Mouse (Mus musculus): ENCODE results near the gene 1700017B05Rik. TPM values are rescaled to one million over a fixed set of nuclear protein-coding genes. Genes with fewer than 3 reads are reported as not detected.

1700017B05Rik gene
- polyA plus RNA-seq, 1 experiment, result 28.7 TPM

GRCm38 (mm10) chr9:57300825-57301224 is 38.4 kb upstream of the 1700017B05Rik start:
- Histone ChIP-seq H3K27me3 (ENCODE audit: control insufficient read depth, insufficient read depth, low read length) (no peaks in the 10 kb centered on the region), H3K4me3 (ENCODE audit: low read depth, low read length) (no peak overlapping the region), H3K27ac (ENCODE audit: insufficient read depth, low read depth, low read length) (peak overlapping the region; percentile 88), H3K4me1 (ENCODE audit: control insufficient read depth, insufficient read depth, insufficient read length, low read length) (peaks cover 19% of the 10 kb centered on the region), H3K36me3 (ENCODE audit: control insufficient read depth, insufficient read depth, low read length) (no peaks in the 10 kb centered on the region)
- whole genome bisulfite sequencing, result 33% methylated on average over 2 of the region's 2 CpGs
- TF ChIP-seq POLR2A (IDR thresholded peaks at IDR 0.05; ENCODE audit: low read depth, low read length) (no peak), CTCF (IDR thresholded peaks at IDR 0.05; ENCODE audit: extremely low read depth, insufficient read length, insufficient replicate concordance, low read depth, low read length) (no peak)

GRCm38 (mm10) chr9:57299790-57300477 is 37.5 kb upstream of the 1700017B05Rik start:
- Histone ChIP-seq H3K36me3 (ENCODE audit: control insufficient read depth, insufficient read depth, low read length) (no peaks in the 10 kb centered on the region), H3K4me1 (ENCODE audit: control insufficient read depth, insufficient read depth, insufficient read length, low read length) (peaks cover 19% of the 10 kb centered on the region), H3K4me3 (ENCODE audit: low read depth, low read length) (no peak overlapping the region), H3K27ac (ENCODE audit: insufficient read depth, low read depth, low read length) (peak overlapping the region; percentile 88), H3K27me3 (ENCODE audit: control insufficient read depth, insufficient read depth, low read length) (no peaks in the 10 kb centered on the region)
- TF ChIP-seq POLR2A (IDR thresholded peaks at IDR 0.05; ENCODE audit: low read depth, low read length) (no peak), CTCF (IDR thresholded peaks at IDR 0.05; ENCODE audit: extremely low read depth, insufficient read length, insufficient replicate concordance, low read depth, low read length) (no peak)
- 44% methylated on average over 6 of the region's 6 CpGs for WGBS

DNA sequence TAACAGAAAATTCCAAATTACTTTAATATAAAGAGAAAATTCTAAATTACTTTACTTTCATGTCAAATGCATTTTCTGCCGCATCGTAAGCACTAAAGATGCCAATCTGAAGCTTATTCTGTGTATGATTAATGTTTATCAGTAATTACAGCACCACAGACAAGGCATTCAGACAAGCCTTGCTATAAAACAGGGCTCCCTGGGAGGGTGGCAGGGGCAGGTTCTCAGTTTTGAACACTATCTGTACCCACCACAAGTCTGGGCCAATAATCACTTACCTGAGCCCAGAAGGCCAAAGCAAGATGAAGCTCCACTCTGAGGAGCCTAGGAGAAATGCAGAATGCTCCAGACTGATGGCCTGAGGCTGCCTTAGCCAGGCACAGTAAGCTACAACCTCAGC is 35.5 kb upstream of the 1700017B05Rik start:
- TF ChIP-seq CTCF (IDR thresholded peaks at IDR 0.05; ENCODE audit: extremely low read depth, insufficient read length, insufficient replicate concordance, low read depth, low read length) (no peak), POLR2A (IDR thresholded peaks at IDR 0.05; ENCODE audit: low read depth, low read length) (no peak)
- H3K4me3 ChIP-seq (ENCODE audit: low read depth, low read length), result no peak overlapping the region
- no peaks in the 10 kb centered on the region for H3K36me3 ChIP-seq (ENCODE audit: control insufficient read depth, insufficient read depth, low read length)
- 94% methylated on average over 2 of the region's 2 CpGs for WGBS
- no peaks in the 10 kb centered on the region for H3K27me3 ChIP-seq (ENCODE audit: control insufficient read depth, insufficient read depth, low read length)
- H3K4me1 ChIP-seq (ENCODE audit: control insufficient read depth, insufficient read depth, insufficient read length, low read length), result peaks cover 19% of the 10 kb centered on the region
- no peak overlapping the region for H3K27ac ChIP-seq (ENCODE audit: insufficient read depth, low read depth, low read length)

DNA sequence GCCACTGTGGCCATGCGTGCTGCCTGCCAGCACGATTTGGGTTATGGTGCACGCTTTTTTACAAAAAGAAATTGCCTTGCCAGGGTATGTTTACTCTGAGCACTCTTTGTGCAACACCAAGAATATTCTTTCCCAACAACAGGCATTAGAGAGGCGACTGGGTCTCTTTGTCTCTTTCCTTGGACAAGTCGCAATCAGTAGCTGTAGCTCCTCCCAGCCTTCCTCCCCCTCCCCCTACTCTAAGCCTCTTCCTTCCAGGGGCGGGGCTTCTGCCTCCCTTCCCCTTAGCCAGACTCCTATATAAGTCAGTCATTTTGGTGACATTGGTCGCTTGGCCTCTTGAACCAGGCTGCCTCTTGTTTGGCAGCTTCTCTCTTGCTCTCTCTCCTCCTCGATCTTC is 33.9 kb upstream of the 1700017B05Rik start:
- no peak overlapping the region for H3K4me3 ChIP-seq (ENCODE audit: low read depth, low read length)
- no peaks in the 10 kb centered on the region for H3K36me3 ChIP-seq (ENCODE audit: control insufficient read depth, insufficient read depth, low read length)
- 79% methylated on average over 8 of the region's 8 CpGs for WGBS
- peaks cover 14% of the 10 kb centered on the region for H3K4me1 ChIP-seq (ENCODE audit: control insufficient read depth, insufficient read depth, insufficient read length, low read length)
- TF ChIP-seq POLR2A (IDR thresholded peaks at IDR 0.05; ENCODE audit: low read depth, low read length), result no peak
- TF ChIP-seq CTCF (IDR thresholded peaks at IDR 0.05; ENCODE audit: extremely low read depth, insufficient read length, insufficient replicate concordance, low read depth, low read length), result no peak
- no peak overlapping the region for H3K27ac ChIP-seq (ENCODE audit: insufficient read depth, low read depth, low read length)
- no peaks in the 10 kb centered on the region for H3K27me3 ChIP-seq (ENCODE audit: control insufficient read depth, insufficient read depth, low read length)

- Histone ChIP-seq H3K4me3 (ENCODE audit: low read depth, low read length) (no peak overlapping the region), H3K27ac (ENCODE audit: insufficient read depth, low read depth, low read length) (no peak overlapping the region), H3K4me1 (ENCODE audit: control insufficient read depth, insufficient read depth, insufficient read length, low read length) (peaks cover 12% of the 10 kb centered on the region), H3K27me3 (ENCODE audit: control insufficient read depth, insufficient read depth, low read length) (no peaks in the 10 kb centered on the region), H3K36me3 (ENCODE audit: control insufficient read depth, insufficient read depth, low read length) (no peaks in the 10 kb centered on the region)
- WGBS, result 37% methylated on average over 3 of the region's 3 CpGs
- TF ChIP-seq CTCF (IDR thresholded peaks at IDR 0.05; ENCODE audit: extremely low read depth, insufficient read length, insufficient replicate concordance, low read depth, low read length), result no peak
- no peak for TF ChIP-seq POLR2A (IDR thresholded peaks at IDR 0.05; ENCODE audit: low read depth, low read length)
Measured at GRCm38 (mm10) chr9:57295666-57296065, 33.3 kb upstream of the 1700017B05Rik start.

- Histone ChIP-seq H3K36me3 (ENCODE audit: control insufficient read depth, insufficient read depth, low read length) (no peaks in the 10 kb centered on the region), H3K27ac (ENCODE audit: insufficient read depth, low read depth, low read length) (no peak overlapping the region), H3K4me1 (ENCODE audit: control insufficient read depth, insufficient read depth, insufficient read length, low read length) (peaks cover 5% of the 10 kb centered on the region; the same call in 1 of the 2 replicates), H3K27me3 (ENCODE audit: control insufficient read depth, insufficient read depth, low read length) (no peaks in the 10 kb centered on the region), H3K4me3 (ENCODE audit: low read depth, low read length) (no peak overlapping the region)
- no peak for TF ChIP-seq CTCF (IDR thresholded peaks at IDR 0.05; ENCODE audit: extremely low read depth, insufficient read length, insufficient replicate concordance, low read depth, low read length)
- no peak for TF ChIP-seq POLR2A (IDR thresholded peaks at IDR 0.05; ENCODE audit: low read depth, low read length)
- 83% methylated on average over 3 of the region's 3 CpGs for WGBS
Measured at GRCm38 (mm10) chr9:57294905-57295304, 32.5 kb upstream of the 1700017B05Rik start.

DNA sequence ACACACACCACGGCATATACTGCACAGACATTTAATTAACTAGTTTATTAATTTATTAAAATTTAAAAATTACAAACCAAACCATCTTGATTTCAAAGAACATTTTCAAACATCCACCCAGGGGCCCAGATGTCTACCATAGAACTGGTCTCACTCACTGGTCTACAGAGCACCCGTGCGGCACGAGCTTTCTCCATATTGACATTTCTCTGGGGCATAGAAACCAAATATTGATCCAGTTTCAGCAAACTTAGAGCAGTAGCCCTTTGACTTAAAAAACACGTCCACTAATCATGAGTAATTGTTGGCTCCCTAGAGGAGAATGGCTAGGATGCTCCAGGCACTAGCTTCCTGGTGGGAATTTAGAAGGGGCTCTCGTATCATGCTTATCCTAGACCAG is 24.8 kb upstream of the 1700017B05Rik start:
- Histone ChIP-seq H3K27me3 (ENCODE audit: control insufficient read depth, insufficient read depth, low read length) (no peaks in the 10 kb centered on the region), H3K4me3 (ENCODE audit: low read depth, low read length) (no peak overlapping the region), H3K4me1 (ENCODE audit: control insufficient read depth, insufficient read depth, insufficient read length, low read length) (peaks cover 6% of the 10 kb centered on the region), H3K27ac (ENCODE audit: insufficient read depth, low read depth, low read length) (no peak overlapping the region), H3K36me3 (ENCODE audit: control insufficient read depth, insufficient read depth, low read length) (no peaks in the 10 kb centered on the region)
- TF ChIP-seq POLR2A (IDR thresholded peaks at IDR 0.05; ENCODE audit: low read depth, low read length), result no peak
- no peak for TF ChIP-seq CTCF (IDR thresholded peaks at IDR 0.05; ENCODE audit: extremely low read depth, insufficient read length, insufficient replicate concordance, low read depth, low read length)
- WGBS, result 88% methylated on average over 6 of the region's 6 CpGs

All from small intestine, adult 2 months (tissue).